Mouse (Mus musculus): ENCODE measurements around the gene Cdk15. TPM values are rescaled to one million over a fixed set of nuclear protein-coding genes. Genes with fewer than 3 reads are reported as not detected.

Gene Cdk15
- total and polyA plus RNA-seq, 3 experiments: not detected

GRCm38 (mm10) chr1:59321880-59322836, 65.5 kb downstream of the Cdk15 start:
- no peak for DNase-seq

DNA sequence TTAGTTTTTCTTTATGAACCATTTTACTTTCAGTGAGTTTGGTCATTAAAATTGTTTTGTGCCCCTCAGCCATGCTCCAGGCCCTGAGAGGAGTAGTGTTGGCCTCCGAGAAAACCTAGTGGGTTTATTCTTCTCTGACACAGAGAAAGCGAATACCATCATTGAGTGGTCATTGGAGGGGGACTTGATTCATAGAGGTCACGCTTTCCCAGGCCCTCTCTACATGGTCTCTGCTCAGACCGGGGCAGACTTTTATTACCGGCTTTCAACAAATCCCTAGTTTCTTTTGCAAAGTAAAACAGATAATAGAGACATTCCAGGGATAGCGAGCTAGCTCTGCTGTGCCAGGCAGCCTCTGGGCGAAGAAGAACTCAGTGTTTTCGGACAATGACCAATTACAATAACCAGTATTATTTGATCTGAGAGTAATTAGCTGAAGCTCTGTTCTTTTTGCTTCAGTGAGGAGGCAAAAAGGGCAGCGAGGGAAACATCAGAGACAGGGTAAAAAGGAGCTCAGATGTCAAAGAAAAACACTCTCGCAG, 70.2 kb downstream of the Cdk15 start:
- DNase-seq: no peak

GRCm38 (mm10) chr1:59332737-59333385, 76.2 kb downstream of the Cdk15 start:
- DNase-seq: no peak

GRCm38 (mm10) chr1:59333386-59333759, 76.7 kb downstream of the Cdk15 start:
- DNase-seq: no peak

- no peak for DNase-seq
These were observed 77.3 kb downstream of the Cdk15 start for GRCm38 (mm10) chr1:59333860-59334561.

DNA sequence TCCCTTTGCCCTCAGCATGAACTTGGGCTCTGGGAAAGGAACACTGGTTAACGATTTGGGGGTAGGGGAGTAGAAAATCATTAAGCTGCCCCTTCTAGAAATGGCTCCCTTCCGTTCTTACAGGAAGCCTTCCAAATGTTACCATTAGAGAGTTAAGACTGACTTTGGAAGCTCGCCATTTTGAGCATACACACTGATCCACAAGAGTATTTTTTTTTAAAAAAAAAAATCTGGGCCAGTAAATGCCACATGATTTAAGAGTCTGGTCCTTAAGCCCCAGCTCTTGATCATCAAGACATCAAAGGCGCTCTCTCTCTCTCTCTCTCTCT, 77.8 kb downstream of the Cdk15 start:
- no peak for DNase-seq

DNA sequence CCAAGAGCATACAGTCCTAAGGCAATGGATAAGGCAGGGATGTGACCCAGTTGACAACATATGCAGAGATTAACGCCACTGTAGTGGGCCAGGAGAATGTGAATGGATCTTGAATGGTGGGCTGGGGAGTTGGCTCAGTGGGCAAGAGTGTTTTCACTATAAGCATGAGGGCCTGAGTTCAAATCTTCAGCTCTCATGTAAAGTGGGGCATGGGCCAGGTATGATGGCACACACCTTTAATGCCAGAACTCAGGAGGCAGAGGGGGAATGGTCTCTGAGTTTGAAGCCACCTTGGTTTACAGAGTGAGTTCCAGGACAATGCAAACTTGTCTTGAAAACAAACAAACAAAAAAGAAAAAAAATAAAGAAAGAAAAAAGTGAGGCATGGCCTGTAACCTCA, 79.5 kb downstream of the Cdk15 start:
- no peak for DNase-seq

GRCm38 (mm10) chr1:59340814-59341588, 84.3 kb downstream of the Cdk15 start:
- DNase-seq: peak; percentile 68

GRCm38 (mm10) chr1:59341697-59342096, 85.0 kb downstream of the Cdk15 start:
- DNase-seq: no peak

GRCm38 (mm10) chr1:59342146-59342545, 85.4 kb downstream of the Cdk15 start:
- no peak for DNase-seq

GRCm38 (mm10) chr1:59352706-59353105, 96.0 kb downstream of the Cdk15 start:
- DNase-seq: no peak

GRCm38 (mm10) chr1:59355440-59355839, 98.7 kb downstream of the Cdk15 start:
- no peak for DNase-seq

DNA sequence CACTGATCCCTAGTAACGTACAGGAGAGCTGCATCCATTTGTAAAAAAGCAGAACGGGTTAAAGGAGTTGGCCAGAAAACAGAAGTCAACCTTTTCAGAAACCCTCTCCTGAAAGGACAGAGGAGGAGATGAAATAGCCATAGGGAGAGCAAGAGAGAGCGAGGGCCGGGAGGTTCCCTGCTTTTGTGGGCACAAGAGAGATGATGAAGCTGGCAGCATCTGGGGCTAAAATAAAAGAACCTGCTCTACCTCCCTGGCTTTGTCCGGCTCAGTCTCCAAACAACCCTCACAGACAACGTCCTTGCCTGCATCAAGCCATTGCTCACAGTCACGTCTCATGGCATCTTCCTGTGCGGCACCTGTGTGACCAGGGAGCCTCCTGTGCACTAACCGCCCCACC, 102.4 kb downstream of the Cdk15 start:
- DNase-seq: no peak

- no peak for DNase-seq
These were observed 104.1 kb downstream of the Cdk15 start for GRCm38 (mm10) chr1:59360834-59361233.

DNA sequence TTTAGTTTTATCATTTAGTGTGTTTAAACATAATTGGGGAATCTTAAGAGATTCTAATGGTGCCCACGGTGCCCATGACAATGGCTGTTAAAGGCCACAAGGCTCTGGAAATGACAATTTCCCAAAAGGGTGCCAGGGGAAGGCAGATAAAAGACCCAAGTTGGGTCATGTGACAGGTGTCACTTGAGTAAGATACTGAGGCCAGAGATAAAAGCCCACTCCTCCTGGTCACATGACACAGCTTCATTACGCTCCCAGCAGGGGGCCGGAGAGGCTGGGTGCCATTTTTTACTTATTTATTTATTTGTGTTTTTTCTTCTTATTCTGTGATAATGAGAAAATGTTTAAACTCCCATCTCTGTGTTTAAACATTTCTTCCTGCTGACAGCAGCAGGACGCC, 104.8 kb downstream of the Cdk15 start:
- no peak for DNase-seq

- DNase-seq: no peak
These were observed 105.3 kb downstream of the Cdk15 start for GRCm38 (mm10) chr1:59361966-59362365.

GRCm38 (mm10) chr1:59364463-59365040, 107.8 kb downstream of the Cdk15 start:
- no peak for DNase-seq

DNA sequence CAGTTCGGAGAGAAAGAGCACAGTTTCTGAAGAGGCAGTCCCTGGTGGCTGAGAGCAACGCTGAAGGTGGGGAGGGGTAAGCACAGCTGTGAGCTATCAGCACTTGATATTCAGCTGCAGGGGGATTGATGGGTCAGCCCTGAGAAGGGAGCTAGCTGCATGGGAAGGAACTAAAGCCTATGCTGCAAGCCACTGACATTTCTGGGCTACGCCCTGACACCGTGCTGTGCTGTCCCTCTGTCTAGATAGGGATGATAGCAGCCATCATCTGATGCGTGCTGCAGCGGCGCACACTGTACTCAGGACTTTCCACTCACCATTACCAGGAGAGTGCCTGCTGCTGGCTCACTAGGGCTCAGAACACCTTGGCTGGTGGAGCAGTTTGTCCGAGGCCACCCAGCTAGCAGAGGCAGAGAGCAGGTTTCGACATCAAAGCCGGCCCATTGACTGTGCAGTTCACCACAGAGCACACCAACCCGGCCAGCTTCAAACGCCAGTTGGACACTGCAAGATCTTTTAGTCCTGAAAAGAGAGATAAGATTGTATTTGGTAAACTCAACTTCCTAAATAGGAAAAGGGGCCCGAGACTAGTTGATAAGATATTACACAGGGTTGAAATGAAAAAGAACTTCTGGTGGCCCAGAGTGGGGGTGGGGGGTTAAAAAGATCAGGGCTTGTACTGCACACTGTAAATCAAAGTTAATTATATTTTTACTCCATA, 111.4 kb downstream of the Cdk15 start:
- peak; percentile 40 for DNase-seq

- DNase-seq: no peak
These were observed 112.1 kb downstream of the Cdk15 start for GRCm38 (mm10) chr1:59368649-59369319.

DNA sequence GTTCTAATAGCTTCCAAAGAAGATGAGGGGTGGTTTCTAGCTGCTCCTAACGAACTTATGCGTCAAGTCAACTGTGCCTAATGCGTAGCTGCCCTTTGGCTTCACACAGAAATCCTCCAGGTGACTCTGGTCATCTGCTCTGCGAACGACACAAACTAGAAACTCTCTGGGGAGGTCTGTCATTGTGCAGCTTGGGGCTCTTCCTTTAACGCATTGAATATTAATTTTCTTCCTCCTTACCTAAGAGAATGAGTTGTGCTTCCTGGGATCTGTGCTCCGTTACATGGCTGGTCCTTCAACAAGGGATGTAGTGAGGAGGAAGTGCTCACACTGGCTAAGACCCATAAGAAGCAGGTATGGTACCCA, 112.6 kb downstream of the Cdk15 start:
- DNase-seq: no peak

Measured in adrenal gland, adult 2 months (tissue).